Mouse (Mus musculus) layer of hippocampus, adult 8-10 months (tissue): ENCODE measurements around the gene Wdr89. TPM values are rescaled to one million over a fixed set of nuclear protein-coding genes. Genes with fewer than 3 reads are reported as not detected.

Experiments
- DNase-seq, 2 experiments: peaks; one replicate each; pipeline ENCODE4 v3.0.0; 2022; ENCODE audit warnings: low spot score in 2 of 2
- total RNA-seq, 4 experiments: library from RNA; stranded (reverse); gene quantifications; 2 replicates each; pipeline ENCODE4 v1.2.4; 2022

Wdr89 gene
- total RNA-seq, 4 experiments from 2014 or later, result 3.3 to 4.0 (median 3.5) TPM

DNA sequence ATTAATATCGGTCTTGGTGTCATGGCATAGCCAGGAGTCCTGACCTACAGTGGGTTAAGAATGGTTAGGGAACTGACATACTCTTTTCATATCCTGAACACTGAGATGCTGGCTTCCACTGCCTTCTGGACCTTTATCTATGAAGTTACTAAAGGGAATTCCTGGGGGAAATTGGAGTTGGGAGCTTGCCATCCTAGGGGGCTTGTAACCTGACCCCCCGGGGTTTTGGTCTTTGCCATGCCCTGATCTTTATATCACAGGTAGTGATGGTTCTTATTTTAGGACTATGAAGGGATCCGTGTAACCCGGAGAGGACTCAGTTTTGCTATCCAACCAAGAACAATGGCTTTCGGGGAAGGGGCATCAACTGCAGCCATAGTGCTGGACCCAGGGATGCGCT lies 1.3 kb upstream of the Wdr89 start:
- DNase-seq, result no peak

DNA sequence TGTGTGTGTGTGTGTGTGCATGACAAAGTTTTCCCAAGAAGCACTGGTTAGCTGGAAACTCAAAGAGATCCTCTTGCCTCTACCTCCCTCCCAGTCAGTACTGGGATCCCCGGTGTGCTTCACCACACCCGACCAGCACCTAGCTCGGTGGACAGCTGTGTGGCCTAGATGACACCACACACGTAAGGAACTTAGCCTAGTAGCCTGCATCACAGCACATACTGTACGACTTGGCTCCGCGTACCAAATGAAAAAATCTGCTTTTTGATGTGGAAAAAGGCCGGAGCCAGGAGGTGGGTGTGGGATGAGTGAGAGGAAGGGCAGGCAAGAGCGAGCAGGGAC lies 450 bp downstream of the Wdr89 start:
- DNase-seq, result no peak

GRCm38 (mm10) chr12:75668221-75668620 lies 1.1 kb downstream of the Wdr89 start:
- DNase-seq, result no peak

- no peak for DNase-seq
Measured at GRCm38 (mm10) chr12:75666939-75667338, 2.4 kb downstream of the Wdr89 start.

DNA sequence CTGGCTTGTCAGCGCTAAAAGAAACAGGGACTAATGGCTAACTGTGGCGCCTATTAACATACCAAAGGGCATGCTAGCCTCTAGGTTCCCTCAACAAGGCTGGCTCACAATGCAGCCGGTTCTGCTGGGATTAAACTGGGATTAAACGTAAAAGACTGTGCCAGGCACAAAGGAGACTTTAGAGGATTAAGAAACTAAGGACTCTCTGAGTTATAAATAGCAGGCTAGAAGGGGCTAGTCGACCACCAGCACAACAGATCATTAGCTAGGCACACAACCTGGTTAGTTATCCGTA lies 4.9 kb downstream of the Wdr89 start:
- no peak for DNase-seq

- no peak for DNase-seq
Measured at GRCm38 (mm10) chr12:75663646-75664515, 5.5 kb downstream of the Wdr89 start.

DNA sequence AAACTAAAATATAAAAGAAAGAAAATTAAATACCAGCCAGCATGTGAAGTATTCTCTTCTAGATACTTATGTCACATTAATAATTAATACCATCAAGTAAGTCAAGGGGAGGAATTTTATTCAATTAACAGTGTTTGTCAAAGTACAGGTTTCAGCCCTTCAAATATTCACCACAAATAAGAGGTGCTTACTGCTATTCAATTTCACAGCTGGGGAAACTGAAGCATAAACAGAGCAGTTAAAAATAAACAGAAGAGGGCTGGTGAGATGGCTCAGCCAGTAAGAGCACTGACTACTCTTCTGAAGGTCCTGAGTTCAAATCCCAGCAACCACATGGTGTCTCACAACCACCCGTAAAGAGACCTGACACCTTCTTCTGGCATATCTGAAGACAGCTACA lies 7.0 kb downstream of the Wdr89 start:
- no peak for DNase-seq

- DNase-seq, result no peak
Measured at GRCm38 (mm10) chr12:75658403-75658802, 10.9 kb downstream of the Wdr89 start.

DNA sequence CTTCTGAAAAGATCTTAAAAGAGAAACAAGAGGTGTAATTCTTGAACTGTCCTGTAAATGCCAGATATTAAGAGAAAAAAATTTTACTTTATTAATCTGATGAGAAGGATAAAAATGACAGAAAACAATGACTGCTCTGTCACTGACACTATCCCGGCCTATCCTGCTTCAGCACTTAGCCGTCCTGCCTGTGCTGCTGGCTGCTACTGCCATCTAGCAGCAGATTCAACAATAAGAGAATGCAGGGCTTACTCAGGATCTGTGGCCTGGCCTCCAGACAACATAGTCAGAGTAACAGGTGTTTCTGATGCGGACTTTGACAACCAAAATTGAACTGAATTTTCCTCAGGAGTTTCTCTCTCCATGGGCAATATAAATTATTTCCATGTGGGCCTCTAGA lies 12.8 kb downstream of the Wdr89 start:
- DNase-seq, result peak in 1 of 2 experiments; percentile 43

- no peak for DNase-seq
Measured at GRCm38 (mm10) chr12:75654247-75654801, 15.0 kb downstream of the Wdr89 start.

DNA sequence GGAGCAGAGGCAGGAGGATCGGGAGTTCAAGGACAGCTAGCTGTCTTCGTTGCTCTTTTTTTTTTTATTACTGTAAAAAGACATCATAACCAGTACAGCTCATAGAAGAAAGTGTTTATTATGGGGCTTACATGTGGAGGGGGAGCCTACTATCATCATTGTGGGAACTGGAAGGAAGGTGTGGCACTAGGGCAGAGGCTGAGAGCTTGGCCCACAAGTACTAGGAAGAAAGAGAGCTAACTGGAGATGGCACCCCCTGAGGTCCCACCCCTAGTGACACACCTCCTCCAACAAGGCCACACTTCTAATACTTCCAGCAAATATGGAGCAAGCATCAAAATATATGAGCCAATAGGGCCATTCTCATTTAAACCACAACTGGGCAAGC lies 19.6 kb downstream of the Wdr89 start:
- no peak for DNase-seq

DNA sequence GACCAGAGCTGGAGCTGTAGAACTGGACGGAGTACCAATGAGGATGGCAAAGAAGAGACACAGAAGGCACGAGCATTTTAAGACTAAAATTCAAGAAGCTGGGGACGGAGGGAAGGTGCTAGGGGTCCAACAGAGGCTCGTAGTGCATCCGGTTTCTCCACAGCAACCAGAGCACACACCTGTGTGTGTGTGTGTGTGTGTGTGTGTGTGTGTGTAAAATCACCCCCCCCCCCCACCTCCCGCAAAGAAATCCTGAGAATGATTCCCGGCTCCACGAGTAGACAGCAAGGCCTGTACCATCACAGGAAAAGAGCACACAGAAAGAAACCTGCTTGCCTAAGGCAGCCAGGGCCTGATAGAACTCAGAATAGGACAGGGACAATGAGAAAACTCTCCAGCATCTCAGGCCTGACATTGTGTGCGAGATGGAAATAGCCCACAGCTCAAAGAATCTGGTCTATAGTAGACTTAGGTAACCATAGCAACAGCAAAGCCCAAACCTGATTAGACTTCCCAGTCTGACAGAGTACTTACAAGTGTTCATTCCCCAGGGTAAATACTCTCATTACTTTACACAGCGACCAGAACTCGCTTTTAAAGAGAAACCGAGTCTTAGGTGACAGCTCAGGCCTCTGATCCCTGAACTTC lies 20.2 kb downstream of the Wdr89 start:
- DNase-seq, result no peak

- no peak for DNase-seq
Measured at GRCm38 (mm10) chr12:75648281-75648680, 21.1 kb downstream of the Wdr89 start.

DNA sequence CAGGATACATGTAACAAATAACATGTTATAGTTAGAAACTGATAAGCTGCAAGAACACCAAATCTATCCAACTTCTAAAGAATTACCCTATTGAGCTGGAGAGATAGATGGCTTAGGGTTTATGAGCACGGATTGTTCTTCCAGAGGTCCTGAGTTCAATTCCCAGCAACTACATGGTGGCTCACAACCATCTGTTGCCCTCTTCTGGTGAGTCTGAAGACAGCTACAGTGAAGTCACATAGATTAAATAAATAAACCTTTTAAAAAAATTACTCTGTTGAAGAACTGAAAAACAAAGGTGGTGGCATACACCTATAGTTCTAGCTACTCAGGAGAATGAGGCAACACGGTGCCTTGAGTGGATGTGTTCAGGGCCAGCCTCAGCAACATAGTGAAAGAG lies 21.7 kb downstream of the Wdr89 start:
- no peak for DNase-seq

GRCm38 (mm10) chr12:75645780-75646179 lies 23.6 kb downstream of the Wdr89 start:
- DNase-seq, result no peak

DNA sequence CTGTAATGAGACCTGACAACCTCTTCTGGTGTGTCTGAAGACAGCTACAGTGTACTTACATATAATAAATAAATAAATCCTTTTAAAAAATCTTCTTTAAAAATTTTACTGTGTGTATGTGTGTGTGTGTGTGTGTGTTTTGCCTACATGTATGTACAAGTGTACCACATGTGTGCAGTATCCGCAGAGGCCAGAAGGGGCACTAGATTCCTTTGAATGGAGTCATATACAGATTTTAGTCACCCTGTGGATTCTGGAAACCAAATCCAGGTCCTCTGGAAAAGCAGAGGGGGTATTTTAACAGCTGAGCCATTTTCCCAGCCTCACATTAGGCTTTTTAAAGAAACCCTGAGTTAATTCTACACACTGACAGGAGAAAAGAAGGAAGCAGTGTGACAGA lies 27.6 kb downstream of the Wdr89 start:
- no peak for DNase-seq

DNA sequence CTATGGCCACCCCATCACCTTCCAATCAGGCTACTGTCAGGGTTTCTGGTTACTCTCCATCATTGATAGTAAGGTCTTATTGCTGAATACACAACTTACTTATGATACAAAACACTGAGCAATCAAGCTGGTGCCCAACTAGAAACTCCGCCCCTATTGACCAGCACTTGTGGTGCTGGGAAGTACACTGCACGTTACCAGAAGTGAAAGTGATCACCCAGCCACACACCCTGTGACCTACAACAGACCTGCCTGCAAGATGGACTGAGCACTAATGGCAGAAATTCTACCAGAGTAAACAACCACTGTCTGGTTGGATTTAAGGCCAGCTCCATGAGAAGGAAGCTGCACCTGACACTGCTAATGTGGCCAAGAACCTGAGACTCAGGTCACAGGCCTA lies 31.0 kb downstream of the Wdr89 start:
- no peak for DNase-seq

- no peak for DNase-seq
Measured at GRCm38 (mm10) chr12:75637103-75637502, 32.2 kb downstream of the Wdr89 start.

- no peak for DNase-seq
Measured at GRCm38 (mm10) chr12:75635771-75636430, 33.4 kb downstream of the Wdr89 start.

DNA sequence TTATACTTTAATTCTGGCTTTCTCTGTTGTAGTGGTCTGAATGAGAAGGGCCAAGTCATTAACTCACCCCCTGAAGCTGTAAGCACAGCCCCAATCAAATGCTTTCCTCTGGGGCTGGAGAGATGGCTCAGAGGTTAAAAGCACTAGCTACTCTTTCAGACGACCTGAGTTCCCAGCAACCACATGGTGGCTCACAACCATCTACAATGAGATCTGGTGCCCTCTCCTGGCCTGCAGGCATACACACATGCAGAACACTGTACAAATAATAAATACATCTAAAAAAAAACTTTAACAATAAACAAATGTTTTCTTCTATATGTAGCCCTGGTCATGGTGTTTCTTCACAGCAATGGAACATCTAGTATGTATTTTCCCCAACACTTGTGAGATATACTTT lies 39.7 kb downstream of the Wdr89 start:
- DNase-seq, result no peak

DNA sequence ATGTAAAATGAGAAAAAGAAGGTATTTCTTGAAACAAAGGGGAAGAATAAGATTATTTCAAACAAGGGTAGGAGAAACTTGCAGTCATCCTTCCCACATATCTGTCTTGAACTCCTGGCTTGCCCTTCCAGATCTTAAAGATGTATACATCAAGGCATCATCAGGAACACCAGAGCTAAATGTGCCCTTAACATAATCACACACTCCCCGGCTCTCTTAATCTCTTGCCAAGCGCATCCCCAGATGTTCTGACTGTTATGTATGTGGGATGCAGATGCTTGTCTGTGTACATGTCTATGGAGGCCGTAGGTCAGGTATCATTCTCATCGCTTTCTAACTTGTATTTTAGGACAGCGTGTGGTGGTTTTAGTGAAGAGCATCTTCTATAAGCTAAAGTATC lies 46.0 kb downstream of the Wdr89 start:
- no peak for DNase-seq

DNA sequence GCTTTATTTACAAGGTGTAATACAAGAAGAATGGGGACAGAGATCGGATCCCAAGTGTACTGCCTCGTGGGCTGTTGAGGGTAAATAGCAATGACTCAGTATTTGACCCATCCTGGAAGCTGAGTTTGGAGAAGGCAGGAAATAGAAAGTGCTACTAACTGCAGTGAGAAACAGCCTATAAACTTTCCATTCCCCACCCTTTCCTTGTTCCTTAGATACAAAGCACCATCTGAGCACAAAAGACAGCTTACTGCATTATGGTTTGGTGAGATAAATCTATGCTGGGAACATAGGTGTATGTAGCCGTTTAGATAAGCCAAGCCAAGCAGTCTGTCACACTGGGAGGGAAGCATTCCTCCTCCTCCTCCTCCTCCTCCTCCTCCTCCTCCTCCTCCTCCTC lies 46.5 kb downstream of the Wdr89 start:
- no peak for DNase-seq

DNA sequence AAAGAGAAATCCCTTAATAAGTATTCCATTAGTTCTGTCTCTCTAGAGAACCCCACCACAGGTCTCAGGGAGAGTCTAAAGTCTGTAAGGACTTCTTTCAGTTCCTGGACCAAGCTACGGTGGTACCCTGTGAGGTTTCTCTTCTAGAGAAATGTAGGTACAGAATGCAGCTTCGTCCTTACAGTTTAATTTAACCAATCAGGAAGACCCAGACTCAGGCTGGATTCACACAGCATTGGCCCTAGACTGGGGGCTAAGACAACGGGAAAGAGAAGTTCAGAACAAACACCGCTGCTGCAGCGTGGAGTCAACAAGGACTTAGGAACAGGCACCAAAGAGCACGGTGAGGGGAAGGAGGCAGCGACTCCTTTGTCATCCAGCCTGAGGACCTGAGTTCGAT lies 52.5 kb downstream of the Wdr89 start:
- no peak for DNase-seq
